Mouse (Mus musculus): ENCODE measurements around the gene Tmem135. TPM values are rescaled to one million over a fixed set of nuclear protein-coding genes. Genes with fewer than 3 reads are reported as not detected.

Gene Tmem135
- polyA plus RNA-seq, 1 experiment from 2014 or later, result 29.1 TPM

DNA sequence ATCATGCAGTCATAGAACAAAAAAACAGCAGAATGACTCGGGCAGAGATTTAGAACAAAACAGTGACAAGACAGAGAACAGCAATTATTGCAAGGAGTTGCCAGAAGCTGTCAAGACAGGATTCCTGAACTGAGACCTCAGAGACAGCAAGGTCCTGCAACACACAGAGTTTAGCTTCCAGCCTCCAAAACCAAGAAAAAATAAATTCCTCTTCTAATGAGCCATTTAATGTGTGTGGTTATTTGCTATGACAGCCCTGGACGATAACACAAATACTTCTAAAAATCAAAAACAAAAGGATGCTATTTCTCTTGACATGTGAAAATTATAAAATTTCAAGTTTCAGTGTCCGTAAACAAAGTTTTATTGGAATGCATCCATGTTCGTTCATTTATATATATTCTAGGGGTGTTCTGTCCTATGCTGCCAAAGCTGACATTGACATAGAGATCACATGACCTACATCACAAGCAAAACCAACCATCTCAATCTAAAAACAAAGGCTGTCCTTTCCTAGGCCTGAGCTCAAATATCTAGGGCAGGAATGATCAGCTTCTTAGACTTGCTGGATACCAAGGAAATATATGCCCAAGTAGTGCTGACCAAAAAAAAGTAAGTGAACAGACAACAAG is 146.0 kb downstream of the Tmem135 start:
- H3K4me1 ChIP-seq (replicated peaks), result no peaks in the 10 kb centered on the region
- 81% methylated on average over 4 of the region's 4 CpGs for WGBS
- H3K27ac ChIP-seq (replicated peaks), result no peak overlapping the region
- no peak for ATAC-seq (ENCODE audit: low FRiP score, low read depth)
- H3K9me3 ChIP-seq, result no peaks in the 10 kb centered on the region
- H3K36me3 ChIP-seq, result no peaks in the 10 kb centered on the region
- no peak overlapping the region for H3K9ac ChIP-seq
- no peaks in the 10 kb centered on the region for H3K27me3 ChIP-seq
- no peak overlapping the region for H3K4me3 ChIP-seq
- no peak overlapping the region for H3K4me2 ChIP-seq

GRCm38 (mm10) chr7:89253772-89254171 is 150.2 kb downstream of the Tmem135 start:
- no peaks in the 10 kb centered on the region for H3K36me3 ChIP-seq
- no peaks in the 10 kb centered on the region for H3K4me1 ChIP-seq (replicated peaks)
- H3K9me3 ChIP-seq, result no peaks in the 10 kb centered on the region
- H3K4me3 ChIP-seq, result no peak overlapping the region
- no peaks in the 10 kb centered on the region for H3K27me3 ChIP-seq
- WGBS, result 91% methylated on average over 3 of the region's 3 CpGs
- H3K9ac ChIP-seq, result no peak overlapping the region
- no peak for ATAC-seq (ENCODE audit: low FRiP score, low read depth)
- no peak overlapping the region for H3K27ac ChIP-seq (replicated peaks)
- H3K4me2 ChIP-seq, result no peak overlapping the region

DNA sequence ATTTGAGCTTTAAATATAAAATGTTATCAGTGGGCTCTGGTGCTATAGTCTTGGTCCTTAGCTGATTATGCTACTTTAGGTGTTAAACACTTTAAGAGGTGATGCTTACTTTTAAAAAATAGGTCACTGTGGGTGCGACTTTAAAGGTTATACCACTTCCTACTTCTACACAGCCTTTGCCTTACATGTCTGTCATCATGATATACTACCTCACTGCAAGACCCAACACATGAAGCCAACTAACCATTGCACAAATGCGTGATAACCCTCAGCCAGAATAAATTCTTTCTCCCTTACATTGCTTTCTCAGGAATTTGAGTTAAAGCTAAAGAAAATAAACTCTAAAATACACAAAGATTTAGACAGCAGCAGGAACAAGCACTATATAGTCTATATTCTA is 150.7 kb downstream of the Tmem135 start:
- H3K4me3 ChIP-seq, result no peak overlapping the region
- WGBS, result 93% methylated on average over 2 of the region's 2 CpGs
- no peaks in the 10 kb centered on the region for H3K4me1 ChIP-seq (replicated peaks)
- no peak overlapping the region for H3K9ac ChIP-seq
- H3K36me3 ChIP-seq, result no peaks in the 10 kb centered on the region
- no peaks in the 10 kb centered on the region for H3K9me3 ChIP-seq
- no peak overlapping the region for H3K4me2 ChIP-seq
- ATAC-seq (ENCODE audit: low FRiP score, low read depth), result no peak
- H3K27me3 ChIP-seq, result no peaks in the 10 kb centered on the region
- no peak overlapping the region for H3K27ac ChIP-seq (replicated peaks)

DNA sequence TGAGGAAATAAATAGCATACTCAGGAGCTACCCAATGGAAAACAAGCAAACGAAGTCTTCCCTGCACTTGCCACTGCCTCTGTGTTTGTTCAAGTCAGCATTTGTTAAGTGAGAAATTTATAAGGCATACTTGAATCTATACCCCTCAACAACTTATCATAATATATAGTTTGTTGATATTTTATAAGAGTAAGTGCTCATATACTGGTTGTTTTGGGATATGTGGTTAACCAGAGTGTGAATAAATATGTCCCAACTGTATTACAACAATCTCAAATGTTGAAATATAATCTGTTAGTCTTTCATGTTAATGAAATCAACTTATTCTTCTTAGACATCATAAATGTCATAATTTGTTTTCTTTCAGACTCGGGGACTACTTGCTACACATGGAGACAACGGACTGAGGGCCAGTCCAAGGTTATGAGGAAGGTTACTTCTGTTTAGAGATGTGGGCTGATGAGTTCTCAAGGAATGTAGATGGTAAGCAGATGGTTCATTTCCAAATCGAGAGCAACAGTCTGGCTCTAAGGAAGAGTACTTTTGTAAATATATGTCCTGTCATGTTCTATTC is 152.1 kb downstream of the Tmem135 start:
- H3K27ac ChIP-seq (replicated peaks), result no peak overlapping the region
- 85% methylated on average over 4 of the region's 4 CpGs for WGBS
- no peaks in the 10 kb centered on the region for H3K27me3 ChIP-seq

DNA sequence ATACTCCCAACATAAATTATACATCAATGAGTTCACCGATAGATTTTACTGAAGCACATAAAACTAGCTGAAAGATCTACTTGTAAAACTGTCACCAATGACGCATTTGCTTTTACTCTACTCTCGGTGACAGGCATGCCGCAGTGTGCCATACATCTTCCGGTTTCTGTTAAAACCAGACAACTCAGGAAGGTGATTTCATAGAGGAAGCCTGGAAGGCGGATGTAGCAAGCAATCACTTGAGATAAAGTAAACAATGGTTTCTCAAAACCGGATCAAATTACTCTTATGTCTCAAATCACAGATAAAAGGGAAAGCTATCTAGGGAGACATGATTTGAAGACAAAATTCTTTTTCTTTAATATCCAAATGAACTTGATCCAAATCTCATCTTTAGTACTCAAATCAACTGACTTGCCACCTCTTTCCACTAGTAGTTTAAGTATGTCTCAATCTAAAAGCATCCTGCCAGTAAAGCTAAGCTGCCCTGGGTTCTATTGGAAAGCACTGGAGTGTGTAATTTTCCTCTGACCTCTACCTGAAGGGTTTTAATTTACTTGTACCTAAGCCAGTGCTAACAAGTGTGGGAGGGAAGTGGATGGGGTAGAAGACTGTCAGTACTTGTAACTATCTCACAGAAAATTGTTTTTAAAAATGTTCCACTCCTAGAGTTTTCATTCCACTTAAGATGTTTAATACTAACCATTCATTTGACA is 155.7 kb downstream of the Tmem135 start:
- H3K27ac ChIP-seq (replicated peaks), result no peak overlapping the region

More for the DNA sequence above, 152.1 kb downstream of the Tmem135 start:
- Histone ChIP-seq H3K4me3 (no peak overlapping the region), H3K4me2 (no peak overlapping the region), H3K9me3 (no peaks in the 10 kb centered on the region), H3K9ac (no peak overlapping the region), H3K36me3 (no peaks in the 10 kb centered on the region), H3K4me1 (replicated peaks) (no peaks in the 10 kb centered on the region)
- no peak for ATAC-seq (ENCODE audit: low FRiP score, low read depth)

GRCm38 (mm10) chr7:89247012-89247710 is 156.9 kb downstream of the Tmem135 start:
- H3K9ac ChIP-seq, result no peak overlapping the region
- H3K4me3 ChIP-seq, result no peak overlapping the region
- H3K27ac ChIP-seq (replicated peaks), result no peak overlapping the region
- H3K4me2 ChIP-seq, result no peak overlapping the region
- WGBS, result 97% methylated on average over 2 of the region's 2 CpGs
- H3K4me1 ChIP-seq (replicated peaks), result no peaks in the 10 kb centered on the region
- no peak for ATAC-seq (ENCODE audit: low FRiP score, low read depth)
- H3K36me3 ChIP-seq, result no peaks in the 10 kb centered on the region
- no peaks in the 10 kb centered on the region for H3K27me3 ChIP-seq
- no peaks in the 10 kb centered on the region for H3K9me3 ChIP-seq

More for the DNA sequence above, 155.7 kb downstream of the Tmem135 start:
- Histone ChIP-seq H3K27me3 (no peaks in the 10 kb centered on the region), H3K4me2 (no peak overlapping the region), H3K4me1 (replicated peaks) (no peaks in the 10 kb centered on the region), H3K4me3 (no peak overlapping the region), H3K9me3 (no peaks in the 10 kb centered on the region), H3K36me3 (no peaks in the 10 kb centered on the region), H3K9ac (no peak overlapping the region)
- 75% methylated on average over 7 of the region's 7 CpGs for WGBS
- ATAC-seq (ENCODE audit: low FRiP score, low read depth), result no peak

- 90% methylated on average over 4 of the region's 4 CpGs for WGBS
- Histone ChIP-seq H3K27me3 (no peaks in the 10 kb centered on the region), H3K27ac (replicated peaks) (no peak overlapping the region), H3K4me1 (replicated peaks) (no peaks in the 10 kb centered on the region), H3K9ac (no peak overlapping the region), H3K4me3 (no peak overlapping the region), H3K9me3 (no peaks in the 10 kb centered on the region), H3K36me3 (peaks cover 6% of the 10 kb centered on the region), H3K4me2 (no peak overlapping the region)
- no peak for ATAC-seq (ENCODE audit: low FRiP score, low read depth)
Observed at GRCm38 (mm10) chr7:89242565-89242964, 161.5 kb downstream of the Tmem135 start.

DNA sequence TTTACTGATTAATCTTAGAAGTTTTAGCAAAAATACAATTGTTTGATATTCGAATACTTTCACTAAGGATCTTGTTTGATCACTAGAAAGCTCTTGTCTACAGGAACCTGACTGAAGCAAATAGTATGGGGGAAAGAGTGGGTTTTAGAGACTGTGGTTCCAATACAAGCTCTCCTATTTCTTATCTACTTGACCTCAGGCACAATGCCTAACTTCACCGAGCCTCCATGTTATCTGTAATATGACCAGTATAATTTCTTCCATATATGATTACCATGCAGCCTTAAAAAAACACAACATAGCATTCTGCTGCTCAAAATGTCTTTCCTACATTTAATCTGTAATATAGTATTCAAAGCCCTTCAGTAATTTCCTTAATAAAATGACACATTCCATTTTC is 161.9 kb downstream of the Tmem135 start:
- WGBS, result 93% methylated on average over 2 of the region's 2 CpGs
- no peak for ATAC-seq (ENCODE audit: low FRiP score, low read depth)
- H3K27ac ChIP-seq (replicated peaks), result no peak overlapping the region
- H3K4me1 ChIP-seq (replicated peaks), result no peaks in the 10 kb centered on the region
- H3K9me3 ChIP-seq, result no peaks in the 10 kb centered on the region
- no peak overlapping the region for H3K4me2 ChIP-seq
- H3K27me3 ChIP-seq, result no peaks in the 10 kb centered on the region
- H3K4me3 ChIP-seq, result no peak overlapping the region
- H3K9ac ChIP-seq, result no peak overlapping the region
- H3K36me3 ChIP-seq, result peaks cover 6% of the 10 kb centered on the region

DNA sequence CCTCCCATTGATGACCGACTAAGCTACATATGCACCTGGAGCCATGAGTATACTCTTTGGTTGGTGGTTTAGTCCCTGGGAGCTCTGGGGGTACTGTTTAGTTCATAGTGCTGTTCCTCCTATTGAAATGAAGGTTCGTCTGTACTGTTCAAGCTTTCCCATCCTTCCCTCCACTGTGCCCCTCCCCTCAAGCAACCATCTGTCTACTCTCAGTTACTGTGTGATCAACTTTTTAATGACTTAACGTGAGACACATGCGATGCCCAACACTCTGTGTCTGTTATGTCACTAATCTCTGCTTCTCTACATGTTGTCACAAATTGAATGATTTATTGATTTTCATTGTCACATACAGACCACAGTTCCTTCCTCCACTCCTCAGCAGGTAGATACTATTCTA is 164.4 kb downstream of the Tmem135 start:
- ATAC-seq (ENCODE audit: low FRiP score, low read depth), result no peak
- H3K27me3 ChIP-seq, result no peaks in the 10 kb centered on the region
- 84% methylated on average over 4 of the region's 4 CpGs for WGBS
- H3K4me2 ChIP-seq, result no peak overlapping the region
- H3K9me3 ChIP-seq, result no peaks in the 10 kb centered on the region
- H3K27ac ChIP-seq (replicated peaks), result no peak overlapping the region
- H3K4me1 ChIP-seq (replicated peaks), result no peaks in the 10 kb centered on the region
- no peak overlapping the region for H3K9ac ChIP-seq
- peaks cover 6% of the 10 kb centered on the region for H3K36me3 ChIP-seq
- H3K4me3 ChIP-seq, result no peak overlapping the region

GRCm38 (mm10) chr7:89236592-89236991 is 167.4 kb downstream of the Tmem135 start:
- 90% methylated on average over 2 of the region's 2 CpGs for WGBS
- no peaks in the 10 kb centered on the region for H3K27me3 ChIP-seq
- no peak overlapping the region for H3K4me3 ChIP-seq
- H3K36me3 ChIP-seq, result peaks cover 6% of the 10 kb centered on the region
- H3K4me2 ChIP-seq, result no peak overlapping the region
- no peak overlapping the region for H3K9ac ChIP-seq
- no peaks in the 10 kb centered on the region for H3K4me1 ChIP-seq (replicated peaks)
- no peak for ATAC-seq (ENCODE audit: low FRiP score, low read depth)
- H3K27ac ChIP-seq (replicated peaks), result no peak overlapping the region
- H3K9me3 ChIP-seq, result no peaks in the 10 kb centered on the region

- no peak overlapping the region for H3K4me3 ChIP-seq
- 67% methylated on average over 4 of the region's 4 CpGs for WGBS
- H3K27ac ChIP-seq (replicated peaks), result no peak overlapping the region
- H3K4me2 ChIP-seq, result no peak overlapping the region
- H3K27me3 ChIP-seq, result no peaks in the 10 kb centered on the region
- no peaks in the 10 kb centered on the region for H3K9me3 ChIP-seq
- no peak for ATAC-seq (ENCODE audit: low FRiP score, low read depth)
- peaks cover 6% of the 10 kb centered on the region for H3K36me3 ChIP-seq
- no peak overlapping the region for H3K9ac ChIP-seq
- no peaks in the 10 kb centered on the region for H3K4me1 ChIP-seq (replicated peaks)
Observed at GRCm38 (mm10) chr7:89235974-89236507, 168.0 kb downstream of the Tmem135 start.
